Mouse (Mus musculus): ENCODE results near the gene Srebf2. TPM values are rescaled to one million over a fixed set of nuclear protein-coding genes. Genes with fewer than 3 reads are reported as not detected.

The Srebf2 gene
- polyA plus RNA-seq, 2 experiments, result 29.3 to 30.8 TPM

- ATAC-seq (ENCODE audit: insufficient read depth), result no peak
- peak overlapping the region; percentile 73 for H3K9ac ChIP-seq (replicated peaks)
- H3K4me2 ChIP-seq (ENCODE audit: low read depth), result peak overlapping the region; percentile 75
- H3K27me3 ChIP-seq (ENCODE audit: control insufficient read depth, insufficient read depth, low read length), result no peaks in the 10 kb centered on the region
- peaks cover 7% of the 10 kb centered on the region for H3K9me3 ChIP-seq (ENCODE audit: control insufficient read depth, low read length)
- peak overlapping the region; percentile 88 for H3K27ac ChIP-seq
- no peak overlapping the region for H3K4me3 ChIP-seq (ENCODE audit: insufficient read depth in 1 of 2, low read depth in 2 of 2, low read length in 2 of 2)
- DNase-seq (ENCODE audit: low read depth in 3 of 3, low spot score in 3 of 3), result no peak
- no peak for TF ChIP-seq CTCF (IDR thresholded peaks at IDR 0.05; ENCODE audit: low read depth)
- TF ChIP-seq EP300 (IDR thresholded peaks at IDR 0.05; ENCODE audit: low read depth), result 0 out of 2 replicates have a peak, but pooled peaks have one; percentile 20
- 57% methylated on average over 14 of the region's 14 CpGs for WGBS (ENCODE audit: insufficient replicate concordance)
- peaks cover 62% of the 10 kb centered on the region for H3K36me3 ChIP-seq (replicated peaks; ENCODE audit: control insufficient read depth, insufficient read depth, low read depth)
- peaks cover 51 to 52% of the 10 kb centered on the region in 2 experiments for H3K4me1 ChIP-seq (replicated peaks; ENCODE audit: control insufficient read depth in 2 of 2, insufficient read depth in 2 of 2, low read length in 1 of 2)
Observed at GRCm38 (mm10) chr15:82185062-82185783, 38.2 kb downstream of the Srebf2 start.

GRCm38 (mm10) chr15:82186131-82186530, 39.1 kb downstream of the Srebf2 start:
- peak overlapping the region; percentile 73 for H3K9ac ChIP-seq (replicated peaks)
- H3K36me3 ChIP-seq (replicated peaks; ENCODE audit: control insufficient read depth, insufficient read depth, low read depth), result peaks cover 54% of the 10 kb centered on the region
- peak overlapping the region; percentile 88 for H3K27ac ChIP-seq
- no peak overlapping the region; a peak in 1 of 4 replicates for H3K4me3 ChIP-seq (ENCODE audit: insufficient read depth in 1 of 2, low read depth in 2 of 2, low read length in 2 of 2)
- H3K4me1 ChIP-seq (replicated peaks; ENCODE audit: control insufficient read depth in 2 of 2, insufficient read depth in 2 of 2, low read length in 1 of 2), result peaks cover 50 to 51% of the 10 kb centered on the region in 2 experiments
- peaks cover 7% of the 10 kb centered on the region for H3K9me3 ChIP-seq (ENCODE audit: control insufficient read depth, low read length)
- H3K27me3 ChIP-seq (ENCODE audit: control insufficient read depth, insufficient read depth, low read length), result no peaks in the 10 kb centered on the region
- peak; percentile 87 for TF ChIP-seq EP300 (IDR thresholded peaks at IDR 0.05; ENCODE audit: low read depth)
- no peak for TF ChIP-seq CTCF (IDR thresholded peaks at IDR 0.05; ENCODE audit: low read depth)
- ATAC-seq (ENCODE audit: insufficient read depth) (peak; percentile 72), DNase-seq (ENCODE audit: low read depth in 3 of 3, low spot score in 3 of 3) (peak; percentile 71 to 78 (median 74))
- 16% methylated on average over 14 of the region's 14 CpGs for WGBS (ENCODE audit: insufficient replicate concordance)
- peak overlapping the region; percentile 75 for H3K4me2 ChIP-seq (ENCODE audit: low read depth)

- Histone ChIP-seq H3K4me2 (ENCODE audit: low read depth) (peak overlapping the region; percentile 75), H3K36me3 (replicated peaks; ENCODE audit: control insufficient read depth, insufficient read depth, low read depth) (peaks cover 54% of the 10 kb centered on the region)
- 34% methylated on average over 5 of the region's 5 CpGs for WGBS (ENCODE audit: insufficient replicate concordance)
Observed at GRCm38 (mm10) chr15:82186931-82187330, 40.0 kb downstream of the Srebf2 start.

GRCm38 (mm10) chr15:82187401-82187800, 40.4 kb downstream of the Srebf2 start:
- peak overlapping the region; percentile 88 for H3K27ac ChIP-seq

More at GRCm38 (mm10) chr15:82186931-82187330, 40.0 kb downstream of the Srebf2 start:
- DNase-seq (ENCODE audit: low read depth in 3 of 3, low spot score in 3 of 3) (no peak), ATAC-seq (ENCODE audit: insufficient read depth) (peak; percentile 1; the same call in 1 of the 2 replicates)
- Histone ChIP-seq H3K9me3 (ENCODE audit: control insufficient read depth, low read length) (peaks cover 7% of the 10 kb centered on the region), H3K27ac (peak overlapping the region; percentile 88), H3K9ac (replicated peaks) (peak overlapping the region; percentile 19), H3K4me3 (ENCODE audit: insufficient read depth in 1 of 2, low read depth in 2 of 2, low read length in 2 of 2) (no peak overlapping the region), H3K27me3 (ENCODE audit: control insufficient read depth, insufficient read depth, low read length) (no peaks in the 10 kb centered on the region), H3K4me1 (replicated peaks; ENCODE audit: control insufficient read depth in 2 of 2, insufficient read depth in 2 of 2, low read length in 1 of 2) (peaks cover 48 to 51% of the 10 kb centered on the region in 2 experiments)
- TF ChIP-seq CTCF (IDR thresholded peaks at IDR 0.05; ENCODE audit: low read depth) (peak; percentile 28; the same call in 1 of the 2 replicates), EP300 (IDR thresholded peaks at IDR 0.05; ENCODE audit: low read depth) (no peak)

GRCm38 (mm10) chr15:82187924-82188323, 40.9 kb downstream of the Srebf2 start:
- ATAC-seq (ENCODE audit: insufficient read depth), result no peak
- H3K4me3 ChIP-seq (ENCODE audit: insufficient read depth in 1 of 2, low read depth in 2 of 2, low read length in 2 of 2), result no peak overlapping the region
- no peak for DNase-seq (ENCODE audit: low read depth in 3 of 3, low spot score in 3 of 3)
- no peaks in the 10 kb centered on the region for H3K27me3 ChIP-seq (ENCODE audit: control insufficient read depth, insufficient read depth, low read length)
- peaks cover 1% of the 10 kb centered on the region; the same call in 1 of the 2 replicates for H3K9me3 ChIP-seq (ENCODE audit: control insufficient read depth, low read length)
- H3K4me1 ChIP-seq (replicated peaks; ENCODE audit: control insufficient read depth in 2 of 2, insufficient read depth in 2 of 2, low read length in 1 of 2), result peaks cover 48 to 51% of the 10 kb centered on the region in 2 experiments
- H3K9ac ChIP-seq (replicated peaks), result 0 out of 2 replicates have a peak overlapping the region, but pooled peaks have one; percentile 41
- no peak overlapping the region for H3K4me2 ChIP-seq (ENCODE audit: low read depth)
- peak overlapping the region; percentile 88 for H3K27ac ChIP-seq
- 90% methylated on average over 1 of the region's 1 CpGs for WGBS (ENCODE audit: insufficient replicate concordance)
- TF ChIP-seq CTCF (IDR thresholded peaks at IDR 0.05; ENCODE audit: low read depth) (no peak), EP300 (IDR thresholded peaks at IDR 0.05; ENCODE audit: low read depth) (peak; percentile 35)
- H3K36me3 ChIP-seq (replicated peaks; ENCODE audit: control insufficient read depth, insufficient read depth, low read depth), result peaks cover 53% of the 10 kb centered on the region

More at GRCm38 (mm10) chr15:82187401-82187800, 40.4 kb downstream of the Srebf2 start:
- no peak overlapping the region for H3K4me3 ChIP-seq (ENCODE audit: insufficient read depth in 1 of 2, low read depth in 2 of 2, low read length in 2 of 2)
- 83% methylated on average over 4 of the region's 4 CpGs for WGBS (ENCODE audit: insufficient replicate concordance)
- H3K9ac ChIP-seq (replicated peaks), result no peak overlapping the region
- no peaks in the 10 kb centered on the region for H3K27me3 ChIP-seq (ENCODE audit: control insufficient read depth, insufficient read depth, low read length)
- DNase-seq (ENCODE audit: low read depth in 3 of 3, low spot score in 3 of 3), result no peak
- no peak overlapping the region for H3K4me2 ChIP-seq (ENCODE audit: low read depth)
- H3K9me3 ChIP-seq (ENCODE audit: control insufficient read depth, low read length), result peaks cover 6% of the 10 kb centered on the region
- H3K4me1 ChIP-seq (replicated peaks; ENCODE audit: control insufficient read depth in 2 of 2, insufficient read depth in 2 of 2, low read length in 1 of 2), result peaks cover 48 to 51% of the 10 kb centered on the region in 2 experiments
- TF ChIP-seq EP300 (IDR thresholded peaks at IDR 0.05; ENCODE audit: low read depth), result no peak
- TF ChIP-seq CTCF (IDR thresholded peaks at IDR 0.05; ENCODE audit: low read depth), result peak; percentile 22; the same call in 1 of the 2 replicates
- peaks cover 54% of the 10 kb centered on the region for H3K36me3 ChIP-seq (replicated peaks; ENCODE audit: control insufficient read depth, insufficient read depth, low read depth)
- no peak for ATAC-seq (ENCODE audit: insufficient read depth)
